Mouse (Mus musculus): Measurements from ENCODE around the gene Ttc28. TPM values are rescaled to one million over a fixed set of nuclear protein-coding genes. Genes with fewer than 3 reads are reported as not detected.

Gene Ttc28
- total and polyA plus RNA-seq, 2 experiments from 2014 or later = 10.6 to 53.1 TPM

DNA sequence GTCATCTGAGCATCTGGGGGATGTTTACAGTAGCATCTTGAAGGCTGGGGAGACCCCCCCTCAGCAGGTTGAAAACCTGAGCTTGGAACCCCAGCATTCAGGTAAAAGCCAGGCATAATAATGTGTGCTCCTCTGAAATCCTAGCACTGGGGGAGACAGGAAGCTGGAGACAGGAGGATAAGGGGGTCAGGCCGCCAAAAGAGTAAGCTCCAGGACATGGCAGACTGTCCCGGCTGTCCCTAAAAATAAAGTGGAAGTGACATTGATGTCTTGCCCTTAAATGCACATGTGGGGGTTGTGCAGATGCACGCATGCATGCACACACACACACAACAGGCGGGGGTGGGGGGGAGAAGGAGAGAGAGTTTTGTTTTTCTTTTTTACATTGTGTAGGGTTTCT, 118.7 kb downstream of the Ttc28 start:
- no peak for TF ChIP-seq CTCF (IDR thresholded peaks at IDR 0.05)
- 75% methylated on average over 4 of the region's 4 CpGs for WGBS
- peaks cover 4% of the 10 kb centered on the region; the same call in 1 of the 2 replicates for H3K4me1 ChIP-seq (ENCODE audit: insufficient read depth, low read length)
- H3K9me3 ChIP-seq (ENCODE audit: low read length) = no peaks in the 10 kb centered on the region
- no peaks in the 10 kb centered on the region for H3K27me3 ChIP-seq (ENCODE audit: insufficient read depth, low read length)
- H3K9ac ChIP-seq (replicated peaks; ENCODE audit: low read length, poor library complexity, severe bottlenecking) = no peak overlapping the region
- no peak for DNase-seq (ENCODE audit: low spot score)
- no peak for ATAC-seq (ENCODE audit: low FRiP score)
- H3K27ac ChIP-seq (ENCODE audit: low read depth, low read length) = no peak overlapping the region
- no peak overlapping the region for H3K4me3 ChIP-seq (ENCODE audit: low read depth, low read length)
- no peaks in the 10 kb centered on the region for H3K36me3 ChIP-seq (ENCODE audit: insufficient read depth, low read length)
- no peak overlapping the region for H3K4me2 ChIP-seq (ENCODE audit: low read depth, low read length, poor library complexity, severe bottlenecking)

DNA sequence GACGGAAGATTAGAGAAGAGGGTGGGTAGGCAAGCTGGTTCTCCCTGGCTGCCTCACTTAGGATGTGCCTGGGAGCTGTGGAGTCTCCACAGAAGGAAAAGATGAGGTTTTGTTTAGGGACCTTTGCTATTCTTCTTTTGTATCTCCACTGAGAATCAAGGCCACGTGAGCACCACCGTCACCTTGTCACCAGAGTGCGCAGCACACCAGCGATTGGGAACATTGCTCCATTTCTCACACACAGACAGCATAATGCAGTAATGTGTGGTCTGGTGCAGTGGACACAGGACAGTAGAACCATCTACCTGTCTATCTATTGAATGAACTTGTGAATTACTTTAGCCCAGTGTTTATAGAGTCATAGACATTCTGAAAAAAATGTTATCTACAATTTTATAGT, 121.3 kb downstream of the Ttc28 start:
- Histone ChIP-seq H3K27me3 (ENCODE audit: insufficient read depth, low read length) (no peaks in the 10 kb centered on the region), H3K9me3 (ENCODE audit: low read length) (no peaks in the 10 kb centered on the region), H3K4me1 (ENCODE audit: insufficient read depth, low read length) (peaks cover 4% of the 10 kb centered on the region; the same call in 1 of the 2 replicates), H3K9ac (replicated peaks; ENCODE audit: low read length, poor library complexity, severe bottlenecking) (no peak overlapping the region), H3K4me3 (ENCODE audit: low read depth, low read length) (no peak overlapping the region), H3K27ac (ENCODE audit: low read depth, low read length) (no peak overlapping the region), H3K4me2 (ENCODE audit: low read depth, low read length, poor library complexity, severe bottlenecking) (no peak overlapping the region), H3K36me3 (ENCODE audit: insufficient read depth, low read length) (no peaks in the 10 kb centered on the region)
- DNase-seq (ENCODE audit: low spot score) (no peak), ATAC-seq (ENCODE audit: low FRiP score) (no peak)
- peak; percentile 24 for TF ChIP-seq CTCF (IDR thresholded peaks at IDR 0.05)
- WGBS = 80% methylated on average over 5 of the region's 5 CpGs

- Histone ChIP-seq H3K9ac (replicated peaks; ENCODE audit: low read length, poor library complexity, severe bottlenecking) (no peak overlapping the region), H3K9me3 (ENCODE audit: low read length) (no peaks in the 10 kb centered on the region), H3K4me1 (ENCODE audit: insufficient read depth, low read length) (0 out of 2 replicates have a peak, but pooled peaks cover 2% of the 10 kb centered on the region), H3K4me2 (ENCODE audit: low read depth, low read length, poor library complexity, severe bottlenecking) (no peak overlapping the region), H3K27ac (ENCODE audit: low read depth, low read length) (no peak overlapping the region), H3K27me3 (ENCODE audit: insufficient read depth, low read length) (no peaks in the 10 kb centered on the region), H3K36me3 (ENCODE audit: insufficient read depth, low read length) (no peaks in the 10 kb centered on the region), H3K4me3 (ENCODE audit: low read depth, low read length) (no peak overlapping the region)
- WGBS = 90% methylated on average over 5 of the region's 5 CpGs
- DNase-seq (ENCODE audit: low spot score) (no peak), ATAC-seq (ENCODE audit: low FRiP score) (no peak)
- TF ChIP-seq CTCF (IDR thresholded peaks at IDR 0.05) = no peak
These were observed 123.6 kb downstream of the Ttc28 start for GRCm38 (mm10) chr5:111003220-111003619.

DNA sequence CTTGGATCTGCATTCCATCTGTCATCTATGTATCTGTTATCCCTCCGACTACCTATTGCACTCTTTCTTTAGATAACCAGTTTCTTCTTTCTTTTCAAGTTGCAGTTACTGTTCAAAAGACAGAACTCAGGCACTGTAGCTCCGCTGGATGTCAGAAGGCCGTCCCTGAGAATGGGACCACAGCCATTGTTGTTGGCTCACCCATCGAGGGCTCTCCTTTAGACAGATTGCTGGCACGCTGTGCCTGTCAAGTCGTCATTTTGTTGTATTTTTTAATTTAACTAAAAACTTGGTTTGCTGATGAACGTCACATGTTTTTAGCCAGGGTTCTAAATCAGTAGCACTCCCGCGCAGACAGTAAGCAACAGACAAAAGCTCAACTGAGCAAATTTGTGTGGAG, 124.1 kb downstream of the Ttc28 start:
- 90% methylated on average over 9 of the region's 9 CpGs for WGBS
- H3K9me3 ChIP-seq (ENCODE audit: low read length) = no peaks in the 10 kb centered on the region
- DNase-seq (ENCODE audit: low spot score) (no peak), ATAC-seq (ENCODE audit: low FRiP score) (no peak)
- no peak for TF ChIP-seq CTCF (IDR thresholded peaks at IDR 0.05)
- H3K4me1 ChIP-seq (ENCODE audit: insufficient read depth, low read length) = 0 out of 2 replicates have a peak, but pooled peaks cover 2% of the 10 kb centered on the region
- no peak overlapping the region for H3K9ac ChIP-seq (replicated peaks; ENCODE audit: low read length, poor library complexity, severe bottlenecking)
- no peaks in the 10 kb centered on the region for H3K36me3 ChIP-seq (ENCODE audit: insufficient read depth, low read length)
- H3K4me2 ChIP-seq (ENCODE audit: low read depth, low read length, poor library complexity, severe bottlenecking) = no peak overlapping the region
- H3K27me3 ChIP-seq (ENCODE audit: insufficient read depth, low read length) = no peaks in the 10 kb centered on the region
- no peak overlapping the region for H3K27ac ChIP-seq (ENCODE audit: low read depth, low read length)
- H3K4me3 ChIP-seq (ENCODE audit: low read depth, low read length) = no peak overlapping the region

- Histone ChIP-seq H3K9ac (replicated peaks; ENCODE audit: low read length, poor library complexity, severe bottlenecking) (no peak overlapping the region), H3K4me1 (ENCODE audit: insufficient read depth, low read length) (0 out of 2 replicates have a peak, but pooled peaks cover 2% of the 10 kb centered on the region), H3K4me3 (ENCODE audit: low read depth, low read length) (no peak overlapping the region), H3K4me2 (ENCODE audit: low read depth, low read length, poor library complexity, severe bottlenecking) (no peak overlapping the region), H3K36me3 (ENCODE audit: insufficient read depth, low read length) (no peaks in the 10 kb centered on the region), H3K9me3 (ENCODE audit: low read length) (no peaks in the 10 kb centered on the region), H3K27ac (ENCODE audit: low read depth, low read length) (peak overlapping the region; percentile 26), H3K27me3 (ENCODE audit: insufficient read depth, low read length) (no peaks in the 10 kb centered on the region)
- WGBS = 47% methylated on average over 14 of the region's 14 CpGs
- DNase-seq (ENCODE audit: low spot score) (peak; percentile 79), ATAC-seq (ENCODE audit: low FRiP score) (peak; percentile 7; the same call in 1 of the 2 replicates)
- TF ChIP-seq CTCF (IDR thresholded peaks at IDR 0.05) = no peak
These were observed 126.9 kb downstream of the Ttc28 start for GRCm38 (mm10) chr5:111006272-111007135.

GRCm38 (mm10) chr5:111007136-111007500, 127.5 kb downstream of the Ttc28 start:
- TF ChIP-seq CTCF (IDR thresholded peaks at IDR 0.05) = no peak
- H3K36me3 ChIP-seq (ENCODE audit: insufficient read depth, low read length) = no peaks in the 10 kb centered on the region
- H3K4me1 ChIP-seq (ENCODE audit: insufficient read depth, low read length) = peaks cover 4% of the 10 kb centered on the region; the same call in 1 of the 2 replicates
- ATAC-seq (ENCODE audit: low FRiP score) = no peak
- no peaks in the 10 kb centered on the region for H3K9me3 ChIP-seq (ENCODE audit: low read length)
- H3K9ac ChIP-seq (replicated peaks; ENCODE audit: low read length, poor library complexity, severe bottlenecking) = no peak overlapping the region
- no peak overlapping the region for H3K4me3 ChIP-seq (ENCODE audit: low read depth, low read length)
- peak overlapping the region; percentile 26; the same call in 1 of the 2 replicates for H3K27ac ChIP-seq (ENCODE audit: low read depth, low read length)
- no peak overlapping the region for H3K4me2 ChIP-seq (ENCODE audit: low read depth, low read length, poor library complexity, severe bottlenecking)
- WGBS = 76% methylated on average over 7 of the region's 7 CpGs
- H3K27me3 ChIP-seq (ENCODE audit: insufficient read depth, low read length) = no peaks in the 10 kb centered on the region
- DNase-seq (ENCODE audit: low spot score) = no peak

Data from midbrain, postnatal 0 days (tissue).